Mouse (Mus musculus): Measurements from ENCODE around the gene Olfr692. TPM values are rescaled to one million over a fixed set of nuclear protein-coding genes. Genes with fewer than 3 reads are reported as not detected.

The Olfr692 gene
- total and polyA plus RNA-seq, 2 experiments from 2014 or later: not detected

DNA sequence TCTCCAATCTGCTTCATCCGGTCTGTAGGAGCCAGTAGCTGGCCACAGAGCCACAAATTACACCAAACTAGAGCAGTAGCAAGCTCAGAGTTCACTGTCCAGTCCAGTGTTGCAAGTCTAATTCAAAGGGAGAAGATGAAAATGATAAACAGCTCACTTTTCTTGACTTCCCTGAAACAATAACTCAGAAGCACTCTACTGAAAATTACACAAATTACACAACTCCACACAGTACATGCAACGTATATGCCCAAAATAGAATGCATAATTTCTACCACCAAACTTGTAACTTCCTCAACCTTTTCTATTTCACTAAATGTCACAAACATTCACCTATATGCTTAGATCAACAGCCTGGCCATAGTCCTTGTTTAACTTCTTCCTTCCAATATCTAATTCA, 22.2 kb downstream of the Olfr692 start:
- peaks cover 40% of the 10 kb centered on the region for H3K36me3 ChIP-seq (ENCODE audit: insufficient read depth)
- H3K9me3 ChIP-seq (ENCODE audit: low read length): no peaks in the 10 kb centered on the region
- WGBS: 93% methylated on average over 2 of the region's 2 CpGs
- no peaks in the 10 kb centered on the region for H3K27me3 ChIP-seq (ENCODE audit: insufficient read depth, low read length)
- H3K27ac ChIP-seq (ENCODE audit: low read depth, low read length): no peak overlapping the region
- no peak overlapping the region for H3K9ac ChIP-seq
- no peak overlapping the region for H3K4me3 ChIP-seq (ENCODE audit: low read depth, low read length)
- no peaks in the 10 kb centered on the region for H3K4me1 ChIP-seq (ENCODE audit: insufficient read depth)
- ATAC-seq (no peak), DNase-seq (no peak)
- no peak for TF ChIP-seq CTCF (IDR thresholded peaks at IDR 0.05; ENCODE audit: low read depth)
- no peak overlapping the region for H3K4me2 ChIP-seq (ENCODE audit: low read depth)

- ATAC-seq (no peak), DNase-seq (no peak)
- Histone ChIP-seq H3K4me2 (ENCODE audit: low read depth) (no peak overlapping the region), H3K27ac (ENCODE audit: low read depth, low read length) (no peak overlapping the region), H3K36me3 (ENCODE audit: insufficient read depth) (peaks cover 8% of the 10 kb centered on the region), H3K9me3 (ENCODE audit: low read length) (no peaks in the 10 kb centered on the region), H3K4me3 (ENCODE audit: low read depth, low read length) (no peak overlapping the region), H3K27me3 (ENCODE audit: insufficient read depth, low read length) (no peaks in the 10 kb centered on the region), H3K9ac (no peak overlapping the region), H3K4me1 (ENCODE audit: insufficient read depth) (no peaks in the 10 kb centered on the region)
- 69% methylated on average over 1 of the region's 1 CpGs for WGBS
- TF ChIP-seq CTCF (IDR thresholded peaks at IDR 0.05; ENCODE audit: low read depth): no peak
These were observed 26.6 kb downstream of the Olfr692 start for GRCm38 (mm10) chr7:105394606-105395005.

- ATAC-seq: no peak
- no peaks in the 10 kb centered on the region for H3K9me3 ChIP-seq (ENCODE audit: low read length)
- DNase-seq: no peak
- peaks cover 1% of the 10 kb centered on the region; the same call in 1 of the 2 replicates for H3K36me3 ChIP-seq (ENCODE audit: insufficient read depth)
- H3K4me2 ChIP-seq (ENCODE audit: low read depth): no peak overlapping the region
- no peak overlapping the region for H3K9ac ChIP-seq
- H3K27me3 ChIP-seq (ENCODE audit: insufficient read depth, low read length): no peaks in the 10 kb centered on the region
- no peak for TF ChIP-seq CTCF (IDR thresholded peaks at IDR 0.05; ENCODE audit: low read depth)
- no peak overlapping the region for H3K27ac ChIP-seq (ENCODE audit: low read depth, low read length)
- no peak overlapping the region for H3K4me3 ChIP-seq (ENCODE audit: low read depth, low read length)
- no peaks in the 10 kb centered on the region for H3K4me1 ChIP-seq (ENCODE audit: insufficient read depth)
These were observed 27.2 kb downstream of the Olfr692 start for GRCm38 (mm10) chr7:105395131-105395820.

DNA sequence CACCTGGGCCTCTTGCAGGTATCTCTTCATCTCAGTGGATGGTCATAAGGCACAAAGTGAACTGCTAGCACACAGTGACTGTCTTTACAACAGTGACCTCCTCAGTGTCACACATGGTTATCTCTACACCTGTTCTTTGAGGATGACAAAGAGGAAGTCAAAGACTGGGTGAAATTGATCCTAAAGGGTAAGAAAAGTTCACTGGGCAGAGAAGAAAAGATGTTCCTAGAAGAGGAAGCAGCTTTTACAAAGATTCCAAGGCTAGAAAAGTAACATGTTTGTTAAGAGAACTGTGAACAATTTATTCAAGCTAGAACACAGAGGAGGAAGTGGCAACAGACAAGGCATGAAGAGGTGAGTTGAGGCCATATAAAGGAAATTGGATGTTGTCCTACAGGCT, 28.1 kb downstream of the Olfr692 start:
- Histone ChIP-seq H3K4me3 (ENCODE audit: low read depth, low read length) (no peak overlapping the region), H3K27ac (ENCODE audit: low read depth, low read length) (no peak overlapping the region), H3K9me3 (ENCODE audit: low read length) (no peaks in the 10 kb centered on the region), H3K36me3 (ENCODE audit: insufficient read depth) (no peaks in the 10 kb centered on the region; the same call in 1 of the 2 replicates), H3K4me1 (ENCODE audit: insufficient read depth) (no peaks in the 10 kb centered on the region), H3K4me2 (ENCODE audit: low read depth) (no peak overlapping the region), H3K9ac (no peak overlapping the region), H3K27me3 (ENCODE audit: insufficient read depth, low read length) (no peaks in the 10 kb centered on the region)
- DNase-seq: no peak
- no peak for TF ChIP-seq CTCF (IDR thresholded peaks at IDR 0.05; ENCODE audit: low read depth)
- no peak for ATAC-seq

DNA sequence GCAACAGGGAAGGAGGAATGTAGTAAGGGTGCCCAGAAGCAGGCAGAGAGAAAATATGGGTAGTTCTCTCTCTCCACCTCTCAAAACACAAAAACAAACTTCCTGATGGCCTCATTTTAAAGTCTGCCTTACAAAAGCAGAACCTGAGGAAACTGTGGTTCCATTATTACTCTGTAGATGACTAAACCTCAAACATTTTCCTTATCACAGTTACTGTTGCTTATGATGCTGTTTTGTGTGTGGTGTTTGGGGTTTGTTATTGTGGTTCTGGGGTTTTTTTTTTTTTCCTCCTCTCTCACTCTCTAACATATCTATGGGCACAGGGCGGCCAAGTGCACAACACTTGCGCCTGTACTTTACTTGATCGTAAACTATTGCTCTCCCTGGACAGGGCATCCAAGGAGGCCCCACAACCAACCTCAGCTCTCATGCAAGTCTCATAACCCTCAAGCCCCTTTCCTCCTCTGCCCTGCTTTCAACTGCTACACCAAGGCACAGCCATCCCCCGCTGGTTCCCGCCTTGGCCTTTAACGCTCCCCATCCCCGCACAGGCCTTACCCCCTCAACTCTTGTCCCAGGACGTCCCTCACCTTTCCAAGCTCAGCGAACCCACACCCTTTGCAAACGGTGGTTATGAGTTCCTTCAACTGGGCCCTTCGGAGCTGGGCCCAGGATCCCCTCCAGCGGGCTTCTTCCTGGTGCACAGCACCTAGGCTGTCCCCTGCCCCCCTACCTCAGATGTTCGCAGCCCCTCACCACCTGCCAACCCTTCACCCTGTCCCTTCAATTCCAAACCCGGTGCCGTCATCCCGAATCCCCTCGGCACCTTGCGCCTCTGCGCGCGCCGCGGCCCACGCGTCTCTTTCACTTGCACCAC, 31.3 kb downstream of the Olfr692 start:
- DNase-seq (no peak), ATAC-seq (peak; percentile 14)

GRCm38 (mm10) chr7:105399935-105400624, 32.0 kb downstream of the Olfr692 start, which contains the start of gene Fam160a2:
Gene Fam160a2 (minus strand): TSS chr7:105400054.
- no peaks in the 10 kb centered on the region; the same call in 1 of the 2 replicates for H3K36me3 ChIP-seq (ENCODE audit: insufficient read depth)
- peak; percentile 98 for ATAC-seq
- WGBS: under 1% methylated on average over 54 of the region's 55 CpGs
- peak within 1 kb of the TSS; percentile 86 for H3K4me2 ChIP-seq (ENCODE audit: low read depth)
- H3K9ac ChIP-seq: peak within 1 kb of the TSS; percentile 86
- H3K27me3 ChIP-seq (ENCODE audit: insufficient read depth, low read length): no peaks in the 10 kb centered on the region
- no peaks in the 10 kb centered on the region for H3K4me1 ChIP-seq (ENCODE audit: insufficient read depth)
- peak; percentile 100 for DNase-seq
- no peaks in the 10 kb centered on the region for H3K9me3 ChIP-seq (ENCODE audit: low read length)
- no peak for TF ChIP-seq CTCF (IDR thresholded peaks at IDR 0.05; ENCODE audit: low read depth)
- peak within 1 kb of the TSS; percentile 87 for H3K4me3 ChIP-seq (ENCODE audit: low read depth, low read length)
- peak within 1 kb of the TSS; percentile 78 for H3K27ac ChIP-seq (ENCODE audit: low read depth, low read length)

More for the DNA sequence above, 31.3 kb downstream of the Olfr692 start:
- no peaks in the 10 kb centered on the region; the same call in 1 of the 2 replicates for H3K36me3 ChIP-seq (ENCODE audit: insufficient read depth)
- peak overlapping the region; percentile 78 for H3K27ac ChIP-seq (ENCODE audit: low read depth, low read length)
- H3K4me3 ChIP-seq (ENCODE audit: low read depth, low read length): peak overlapping the region; percentile 87
- peak overlapping the region; percentile 86 for H3K4me2 ChIP-seq (ENCODE audit: low read depth)
- no peaks in the 10 kb centered on the region for H3K27me3 ChIP-seq (ENCODE audit: insufficient read depth, low read length)
- no peaks in the 10 kb centered on the region for H3K9me3 ChIP-seq (ENCODE audit: low read length)
- no peak for TF ChIP-seq CTCF (IDR thresholded peaks at IDR 0.05; ENCODE audit: low read depth)
- H3K4me1 ChIP-seq (ENCODE audit: insufficient read depth): no peaks in the 10 kb centered on the region
- peak overlapping the region; percentile 86 for H3K9ac ChIP-seq
- 1% methylated on average over 25 of the region's 25 CpGs for WGBS

All from forebrain, postnatal 0 days (tissue).